Mouse (Mus musculus): ENCODE data around the gene Rpsa.
"Not testable (repeated sequence)": the region's sequence is repeated elsewhere in the genome, so short reads cannot be mapped to it uniquely, and the experiment has no call there.

DNA sequence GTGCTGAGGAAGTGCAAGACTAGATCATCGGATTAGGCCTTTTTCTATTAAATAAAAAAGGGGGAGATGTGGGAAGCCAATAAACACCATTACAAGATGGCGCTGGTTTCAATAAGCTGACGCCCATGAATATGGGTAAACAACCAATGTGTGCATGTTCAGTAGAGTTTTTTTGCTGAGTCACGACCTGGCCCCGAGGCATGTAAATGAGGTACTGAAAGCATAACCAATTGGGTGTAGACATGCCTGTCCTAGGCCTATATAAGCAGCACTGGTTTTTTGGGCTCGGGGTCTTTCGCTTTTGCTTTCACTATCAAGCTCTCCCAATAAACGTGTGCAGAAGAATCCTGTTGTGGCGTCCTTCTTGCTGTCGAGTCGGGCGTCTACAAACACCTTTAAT lies 18.5 kb upstream of the Rpsa start:
- TF ChIP-seq CTCF (IDR thresholded peaks at IDR 0.05; ENCODE audit: low read depth, low read length); POLR2AphosphoS5 (IDR thresholded peaks at IDR 0.05; ENCODE audit: insufficient replicate concordance, low read depth, low read length): not testable (repeated sequence)
